Mouse (Mus musculus) heart, embryonic 10.5 days (tissue): ENCODE data around the gene Sos1. TPM values are rescaled to one million over a fixed set of nuclear protein-coding genes. Genes with fewer than 3 reads are reported as not detected.
A peak's percentile ranks its signal among the peaks of the same experiment; 100 is the strongest.

ENCODE experiments used
- DNase-seq: peaks from one replicate; pipeline ENCODE4 v3.0.0-alpha.2; 2017; ENCODE audit warnings: low spot score
- H3K27ac ChIP-seq: fragments of 300-500 bp; sonication (generic); 2 replicates; pipeline ENCODE4 v1.5.1; 2016; ENCODE audit warnings: mild to moderate bottlenecking
- H3K27me3 ChIP-seq: fragments of 300-500 bp; sonication (generic); 2 replicates; pipeline ENCODE4 v1.6.1; 2016; ENCODE audit warnings: mild to moderate bottlenecking; ENCODE audit not compliant: poor library complexity, insufficient read depth, severe bottlenecking
- H3K36me3 ChIP-seq: fragments of 300-500 bp; sonication (generic); 2 replicates; pipeline ENCODE4 v1.6.1; 2016; ENCODE audit warnings: mild to moderate bottlenecking, moderate library complexity
- H3K4me1 ChIP-seq: fragments of 300-500 bp; sonication (generic); 2 replicates; pipeline ENCODE4 v1.6.1; 2016; ENCODE audit warnings: mild to moderate bottlenecking
- H3K4me3 ChIP-seq: fragments of 300-500 bp; sonication (generic); 2 replicates; pipeline ENCODE4 v1.5.1; 2016; ENCODE audit warnings: mild to moderate bottlenecking, moderate library complexity
- H3K9me3 ChIP-seq: fragments of 300-500 bp; sonication (generic); 2 replicates; pipeline ENCODE4 v1.6.1; 2016; ENCODE audit warnings: mild to moderate bottlenecking, moderate library complexity
- WGBS: fragments of 180-500 bp; shearing (Covaris S2); methylation state at CpG from one replicate; pipeline ENCODE4 v1.1.7; 2016; 5-methylcytosine and 5-hydroxymethylcytosine counted together
- polyA plus RNA-seq: library from polyadenylated mRNA; unstranded; fragments of >200 nt; fragmentation: Nextera tagmentation; extraction: Ambion mirVana; gene quantifications from 2 replicates; pipeline ENCODE4 v1.2.1, GENCODE M21; 2016

Sos1 gene
- polyA plus RNA-seq, 1 experiment from 2014 or later: 3.2 TPM

DNA sequence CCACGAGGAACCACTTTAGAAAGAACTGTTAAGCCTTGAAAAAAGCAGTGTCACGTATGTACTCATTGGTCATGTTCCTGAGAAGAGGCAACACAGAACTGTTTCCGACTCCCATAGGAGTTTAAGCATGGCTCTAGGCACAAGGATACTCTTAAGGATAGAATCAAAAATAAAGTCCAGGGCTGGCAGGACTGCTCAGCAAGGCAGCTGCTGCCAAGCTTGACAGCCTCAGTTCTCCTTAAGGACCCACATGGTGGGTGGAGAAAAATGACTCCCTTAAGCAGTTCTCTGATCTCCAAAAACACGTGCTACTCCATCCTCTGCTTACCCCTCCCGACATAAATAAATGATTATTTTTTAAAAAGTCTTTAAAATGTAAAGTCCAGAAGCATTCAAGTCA lies 44.6 kb downstream of the Sos1 start:
- H3K27me3 ChIP-seq: no peaks in the 10 kb centered on the region
- H3K4me1 ChIP-seq: no peaks in the 10 kb centered on the region
- 86% methylated on average over 5 of the region's 5 CpGs for WGBS
- DNase-seq: no peak
- no peak overlapping the region for H3K4me3 ChIP-seq
- H3K36me3 ChIP-seq: peaks cover 43% of the 10 kb centered on the region
- no peaks in the 10 kb centered on the region for H3K9me3 ChIP-seq
- H3K27ac ChIP-seq: no peak overlapping the region

DNA sequence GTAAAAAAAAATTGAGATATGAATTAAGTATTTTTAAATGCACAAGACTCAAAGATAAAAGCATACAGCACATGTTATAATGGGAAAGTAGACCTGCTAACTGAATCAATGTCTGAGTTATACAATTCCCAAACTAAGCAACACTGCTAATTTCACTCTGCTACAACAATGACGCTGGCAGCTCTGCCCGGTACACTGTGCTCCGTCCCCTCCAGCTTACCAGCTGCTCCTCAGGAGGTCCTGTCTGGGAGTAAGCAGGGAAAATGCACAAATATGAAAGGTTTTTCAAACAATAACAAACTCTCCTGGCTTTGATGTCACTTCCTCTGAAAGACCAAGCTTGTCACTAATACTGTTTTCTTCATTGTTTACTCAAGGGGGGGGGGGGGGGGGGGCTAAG lies 45.8 kb downstream of the Sos1 start:
- DNase-seq: no peak
- H3K9me3 ChIP-seq: no peaks in the 10 kb centered on the region
- WGBS: 85% methylated on average over 3 of the region's 3 CpGs
- H3K36me3 ChIP-seq: peaks cover 42% of the 10 kb centered on the region
- H3K27ac ChIP-seq: no peak overlapping the region
- no peaks in the 10 kb centered on the region for H3K4me1 ChIP-seq
- no peaks in the 10 kb centered on the region for H3K27me3 ChIP-seq
- H3K4me3 ChIP-seq: no peak overlapping the region

DNA sequence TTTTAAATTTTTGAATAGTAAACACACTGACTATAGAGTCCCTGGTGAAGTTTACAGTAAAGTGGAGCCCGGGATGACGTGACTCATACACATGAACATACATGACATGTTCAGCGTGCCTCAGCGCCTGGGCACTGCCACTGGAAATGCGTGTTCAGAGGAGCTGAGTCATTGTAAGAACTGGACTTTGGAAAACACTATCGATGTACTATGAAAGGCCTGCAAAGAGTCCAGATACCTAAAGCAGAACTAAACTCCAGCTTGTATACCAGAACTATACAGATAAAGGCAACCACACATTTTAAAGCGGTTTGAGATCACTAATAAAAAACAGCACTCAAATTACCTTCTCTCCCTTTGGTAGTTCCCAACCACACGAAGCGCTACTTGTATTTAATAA lies 48.3 kb downstream of the Sos1 start:
- WGBS: 94% methylated on average over 9 of the region's 9 CpGs
- no peaks in the 10 kb centered on the region for H3K9me3 ChIP-seq
- DNase-seq: no peak
- H3K36me3 ChIP-seq: peaks cover 28% of the 10 kb centered on the region
- no peaks in the 10 kb centered on the region for H3K27me3 ChIP-seq
- H3K27ac ChIP-seq: no peak overlapping the region
- H3K4me3 ChIP-seq: no peak overlapping the region
- H3K4me1 ChIP-seq: peaks cover 2% of the 10 kb centered on the region; the same call in 1 of the 2 replicates

- Histone ChIP-seq H3K27me3 (no peaks in the 10 kb centered on the region), H3K36me3 (peaks cover 14% of the 10 kb centered on the region), H3K9me3 (no peaks in the 10 kb centered on the region), H3K27ac (no peak overlapping the region), H3K4me1 (peaks cover 6% of the 10 kb centered on the region; the same call in 1 of the 2 replicates), H3K4me3 (no peak overlapping the region)
- DNase-seq: no peak
- 73% methylated on average over 2 of the region's 2 CpGs for WGBS
Observed at GRCm38 (mm10) chr17:80427966-80428365, 52.3 kb downstream of the Sos1 start.

DNA sequence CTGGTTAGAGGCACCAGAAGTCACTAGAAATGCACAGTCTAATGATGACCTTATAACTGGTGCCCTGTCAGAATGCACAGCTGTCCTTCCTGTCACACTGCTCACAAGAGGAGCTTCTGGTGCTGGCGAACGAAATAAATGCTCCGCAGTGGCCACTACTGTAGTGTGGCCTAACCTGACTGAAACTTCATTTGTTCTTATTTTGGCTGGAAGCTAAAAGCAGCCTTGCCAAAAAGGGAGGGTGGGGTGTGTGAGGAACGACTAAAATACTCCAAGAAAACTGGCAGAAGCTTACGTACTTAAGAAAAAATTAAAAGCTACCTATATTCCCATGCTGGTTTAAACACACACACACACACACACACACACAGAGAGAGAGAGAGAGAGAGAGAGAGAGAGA lies 53.4 kb downstream of the Sos1 start:
- no peaks in the 10 kb centered on the region for H3K27me3 ChIP-seq
- H3K9me3 ChIP-seq: no peaks in the 10 kb centered on the region
- H3K27ac ChIP-seq: no peak overlapping the region
- H3K36me3 ChIP-seq: peaks cover 18% of the 10 kb centered on the region
- no peak overlapping the region for H3K4me3 ChIP-seq
- DNase-seq: no peak
- H3K4me1 ChIP-seq: peaks cover 6% of the 10 kb centered on the region; the same call in 1 of the 2 replicates
- 86% methylated on average over 5 of the region's 5 CpGs for WGBS

DNA sequence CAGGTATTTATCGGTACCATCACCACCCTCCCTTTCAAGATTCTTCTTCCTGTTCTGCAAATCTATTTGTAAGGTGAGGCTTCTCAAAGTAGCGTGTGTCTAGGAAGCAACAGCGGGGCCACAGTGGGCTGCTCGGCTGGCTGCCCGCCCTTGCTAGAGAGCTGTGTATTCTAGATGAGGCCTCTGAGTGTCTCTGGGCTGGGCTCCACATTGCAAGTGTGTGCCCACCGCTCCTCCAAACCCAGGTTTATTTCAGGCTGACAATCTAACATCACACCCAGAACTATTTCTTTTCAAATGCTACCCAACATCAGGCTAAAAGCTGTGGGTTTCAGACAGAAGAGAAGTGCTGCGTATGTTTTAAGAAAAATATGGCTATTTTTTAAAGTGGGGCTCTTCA lies 54.1 kb downstream of the Sos1 start:
- Histone ChIP-seq H3K4me1 (peaks cover 6% of the 10 kb centered on the region; the same call in 1 of the 2 replicates), H3K36me3 (peaks cover 18% of the 10 kb centered on the region), H3K27me3 (no peaks in the 10 kb centered on the region), H3K27ac (no peak overlapping the region), H3K9me3 (no peaks in the 10 kb centered on the region), H3K4me3 (no peak overlapping the region)
- DNase-seq: no peak
- WGBS: 89% methylated on average over 7 of the region's 7 CpGs

DNA sequence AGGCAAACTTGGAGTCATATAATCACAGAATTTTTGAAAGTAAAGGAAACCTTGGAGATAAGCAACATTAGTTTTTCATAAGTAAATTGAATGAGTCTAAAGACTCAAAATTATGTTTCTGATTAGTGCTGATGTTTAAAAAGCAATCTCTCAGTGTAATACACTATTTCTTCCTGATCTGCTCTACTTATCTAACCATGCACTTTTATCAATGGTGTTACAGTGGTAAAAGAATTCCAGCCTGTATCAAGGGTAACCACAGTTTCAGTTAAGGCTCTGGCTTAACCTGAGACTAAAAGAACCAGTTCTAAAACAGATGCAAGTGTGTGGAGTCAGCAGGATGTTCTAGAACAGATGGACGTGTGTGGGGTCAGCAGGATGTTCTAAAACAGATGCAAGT lies 59.3 kb downstream of the Sos1 start:
- Histone ChIP-seq H3K4me3 (no peak overlapping the region), H3K27me3 (no peaks in the 10 kb centered on the region), H3K36me3 (peaks cover 44% of the 10 kb centered on the region), H3K4me1 (0 out of 2 replicates have a peak, but pooled peaks cover 4% of the 10 kb centered on the region), H3K9me3 (no peaks in the 10 kb centered on the region), H3K27ac (no peak overlapping the region)
- no peak for DNase-seq
- 98% methylated on average over 1 of the region's 1 CpGs for WGBS

DNA sequence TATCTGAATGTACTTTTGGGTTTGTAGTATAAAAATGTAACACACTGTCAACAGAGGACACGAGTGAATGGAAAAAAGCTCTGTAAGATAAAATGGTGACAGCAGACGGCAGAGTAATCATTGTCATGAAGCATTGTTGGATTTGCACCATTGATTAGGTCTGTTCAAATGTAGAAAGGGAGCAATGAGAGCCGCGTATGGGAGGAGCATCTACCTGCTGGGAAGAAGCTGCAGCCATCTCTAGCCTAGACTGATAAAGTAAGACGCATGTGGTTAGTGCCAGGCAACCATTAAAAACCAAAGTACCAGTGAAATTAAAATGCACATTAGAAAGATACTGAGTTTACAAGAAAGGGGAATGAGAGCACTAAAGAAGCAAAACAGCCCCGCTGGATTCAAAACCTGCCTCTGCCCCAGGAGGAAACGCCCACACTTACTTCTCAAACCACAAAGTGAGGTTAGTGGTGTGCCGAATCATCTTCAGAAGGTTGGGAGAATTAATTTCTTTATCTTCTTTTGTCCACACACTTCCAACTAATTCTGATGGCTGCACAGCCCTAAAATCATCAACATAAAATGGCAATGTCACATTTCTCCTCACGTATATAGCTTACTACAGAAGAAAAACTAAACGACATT lies 61.6 kb downstream of the Sos1 start:
- Histone ChIP-seq H3K27me3 (no peaks in the 10 kb centered on the region), H3K27ac (no peak overlapping the region), H3K4me1 (no peaks in the 10 kb centered on the region), H3K4me3 (no peak overlapping the region), H3K9me3 (no peaks in the 10 kb centered on the region), H3K36me3 (peaks cover 57% of the 10 kb centered on the region)
- DNase-seq: no peak
- WGBS: 86% methylated on average over 10 of the region's 10 CpGs

DNA sequence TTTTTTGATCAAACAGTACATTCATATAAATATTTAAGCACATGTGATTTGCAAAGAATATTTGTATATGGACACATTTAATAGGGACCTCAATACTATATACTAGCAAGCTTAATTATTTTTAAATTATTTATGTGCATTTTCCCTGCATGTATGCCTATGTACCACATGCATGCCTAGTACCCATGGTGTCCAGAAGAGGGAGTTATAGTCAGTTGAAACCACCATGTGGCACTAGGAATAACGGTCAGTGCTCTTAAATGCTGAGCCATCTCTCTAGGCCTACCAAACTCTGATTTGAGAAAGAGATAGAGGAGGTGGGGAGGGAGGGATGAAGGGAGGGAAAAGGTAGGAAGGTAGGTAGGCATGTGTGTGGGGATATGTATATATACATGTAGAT lies 69.1 kb downstream of the Sos1 start:
- H3K4me1 ChIP-seq: no peaks in the 10 kb centered on the region
- H3K36me3 ChIP-seq: peaks cover 76% of the 10 kb centered on the region
- 73% methylated on average over 1 of the region's 1 CpGs for WGBS
- H3K9me3 ChIP-seq: no peaks in the 10 kb centered on the region
- no peak overlapping the region for H3K27ac ChIP-seq
- no peaks in the 10 kb centered on the region for H3K27me3 ChIP-seq
- no peak for DNase-seq
- no peak overlapping the region for H3K4me3 ChIP-seq

- 93% methylated on average over 7 of the region's 7 CpGs for WGBS
- no peak overlapping the region for H3K27ac ChIP-seq
- H3K4me3 ChIP-seq: no peak overlapping the region
- no peak for DNase-seq
- no peaks in the 10 kb centered on the region for H3K27me3 ChIP-seq
- H3K4me1 ChIP-seq: no peaks in the 10 kb centered on the region
- H3K36me3 ChIP-seq: peaks cover 31% of the 10 kb centered on the region
- no peaks in the 10 kb centered on the region for H3K9me3 ChIP-seq
Observed at GRCm38 (mm10) chr17:80398243-80398642, 82.0 kb downstream of the Sos1 start.

GRCm38 (mm10) chr17:80391423-80392403 lies 88.5 kb downstream of the Sos1 start:
- Histone ChIP-seq H3K4me1 (0 out of 2 replicates have a peak, but pooled peaks cover 4% of the 10 kb centered on the region), H3K9me3 (no peaks in the 10 kb centered on the region), H3K27ac (0 out of 2 replicates have a peak overlapping the region, but pooled peaks have one; percentile 22), H3K4me3 (peak overlapping the region; percentile 57), H3K27me3 (no peaks in the 10 kb centered on the region), H3K36me3 (no peaks in the 10 kb centered on the region)
- 12% methylated on average over 17 of the region's 17 CpGs for WGBS
- peak; percentile 89 for DNase-seq

DNA sequence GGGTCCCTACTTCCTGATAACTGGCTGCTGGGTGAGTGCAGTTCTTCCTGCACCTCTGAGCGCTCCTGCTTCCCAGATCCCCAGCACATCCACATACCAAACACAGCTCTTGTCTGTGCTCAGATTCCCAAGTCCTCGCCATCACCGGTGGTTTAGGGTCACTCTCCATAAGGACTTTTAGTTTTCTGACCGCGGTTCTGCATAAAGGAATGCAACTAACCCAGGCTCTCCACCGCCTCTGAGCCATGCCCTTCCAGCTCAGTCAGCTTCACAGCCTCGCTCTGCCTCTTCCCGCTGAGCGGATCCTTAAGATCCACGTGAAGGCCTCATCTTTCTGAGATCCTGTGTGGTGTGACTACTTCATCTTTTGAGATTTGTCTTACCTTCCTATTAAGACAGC lies 90.2 kb downstream of the Sos1 start:
- WGBS: 54% methylated on average over 10 of the region's 10 CpGs

DNA sequence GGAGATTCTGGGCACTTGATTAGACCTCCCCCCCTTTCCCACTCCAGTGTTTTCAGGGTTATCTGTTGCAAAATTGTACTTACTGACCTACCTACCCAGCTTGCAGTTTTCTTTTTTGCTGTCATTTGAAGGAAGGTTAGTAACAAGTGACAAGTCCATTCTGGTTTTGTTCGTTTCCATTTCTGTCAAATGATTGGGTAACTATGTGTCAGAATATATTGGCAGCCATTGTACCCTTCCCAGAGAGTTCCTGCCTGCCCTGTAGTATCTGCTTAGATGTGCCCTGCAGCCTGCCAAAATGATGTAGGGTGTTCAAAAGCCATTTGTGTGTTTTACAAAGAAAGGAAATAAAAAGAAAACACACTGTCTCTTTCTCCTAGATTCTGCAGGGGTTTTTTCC lies 94.6 kb downstream of the Sos1 start:
- 57% methylated on average over 1 of the region's 1 CpGs for WGBS
- no peak for DNase-seq
- H3K27me3 ChIP-seq: no peaks in the 10 kb centered on the region
- H3K27ac ChIP-seq: no peak overlapping the region
- H3K4me3 ChIP-seq: no peak overlapping the region
- no peaks in the 10 kb centered on the region for H3K9me3 ChIP-seq
- no peaks in the 10 kb centered on the region for H3K4me1 ChIP-seq
- no peaks in the 10 kb centered on the region for H3K36me3 ChIP-seq

More for the DNA sequence above, 90.2 kb downstream of the Sos1 start:
- Histone ChIP-seq H3K4me1 (0 out of 2 replicates have a peak, but pooled peaks cover 4% of the 10 kb centered on the region), H3K27ac (no peak overlapping the region), H3K27me3 (no peaks in the 10 kb centered on the region), H3K36me3 (no peaks in the 10 kb centered on the region), H3K4me3 (no peak overlapping the region), H3K9me3 (no peaks in the 10 kb centered on the region)
- no peak for DNase-seq
